ENCODE assay signal across 8 mouse cellular contexts in the genomic region with DNA sequence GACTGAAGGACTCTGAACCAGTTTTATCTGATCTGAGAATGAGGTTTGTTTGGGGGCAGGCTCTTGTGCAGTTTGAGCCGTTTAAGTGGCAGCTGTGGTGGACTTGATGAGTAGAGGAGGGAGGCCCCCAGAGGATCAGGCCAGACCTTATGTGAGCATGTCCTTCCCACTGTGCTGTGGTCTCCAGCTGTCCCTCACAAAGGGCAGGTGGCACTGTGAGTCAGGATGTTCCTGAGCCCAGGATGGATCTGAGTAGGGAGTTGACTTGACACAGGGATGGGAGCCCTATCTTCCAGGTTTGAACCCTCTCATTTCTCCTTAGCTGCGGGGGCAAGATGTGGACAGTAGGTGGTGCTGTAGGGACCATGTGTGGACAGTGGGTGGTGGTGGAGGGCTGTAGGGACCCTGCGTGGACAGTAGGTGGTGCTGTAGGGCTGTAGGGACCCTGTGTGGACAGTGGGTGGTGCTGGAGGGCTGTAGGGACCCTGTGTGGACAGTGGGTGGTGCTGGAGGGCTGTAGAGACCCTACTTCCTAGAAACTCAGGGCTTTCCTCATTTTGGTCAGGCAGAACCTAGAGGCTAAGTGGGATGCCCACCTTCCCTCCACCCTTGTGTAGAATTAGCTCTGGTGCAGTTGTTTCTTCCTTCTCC. TPM values are rescaled to one million over a fixed set of nuclear protein-coding genes. Genes with fewer than 3 reads are reported as not detected.
A peak's percentile ranks its signal among the peaks of the same experiment; 100 is the strongest.
DNase-seq lines count a peak whose midpoint lies in the region; ATAC-seq and TF ChIP-seq lines count a peak whose summit lies in the region.

No protein-coding gene starts in this region.

- H3K9ac ChIP-seq in embryonic facial prominence, embryonic 11.5 days (replicated peaks; ENCODE audit: low read length) = no peak overlapping the region
- no peak overlapping the region for H3K9ac ChIP-seq in heart, adult 2 months (ENCODE audit: low read depth, low read length)
- no peak overlapping the region for H3K9ac ChIP-seq in limb, embryonic 15.5 days

- H3K9me3 ChIP-seq in embryonic facial prominence, embryonic 11.5 days (replicated peaks; ENCODE audit: control insufficient read depth, low read length) = no peaks in the 10 kb centered on the region
- H3K9me3 ChIP-seq in limb, embryonic 15.5 days = no peaks in the 10 kb centered on the region

- TF ChIP-seq POLR2A in heart, adult 2 months (IDR thresholded peaks at IDR 0.05; ENCODE audit: insufficient read depth, low read depth, low read length) = no peak; the same call in 1 of the 2 replicates

- WGBS in embryonic facial prominence, embryonic 11.5 days = 25% methylated on average over 3 of the region's 3 CpGs
- 13% methylated on average over 3 of the region's 3 CpGs for WGBS in heart, adult 2 months
- 24% methylated on average over 3 of the region's 3 CpGs for WGBS in limb, embryonic 15.5 days

- intact Hi-C loops in heart, adult 2 months (cut with DNase I) = loop anchor here (5.0 to 10.0 kb wide), 3 partner anchors 258 to 591 kb away; partner anchors contain the start of gene Surf6

- no peak overlapping the region for H3K4me2 ChIP-seq in embryonic facial prominence, embryonic 11.5 days (ENCODE audit: low read depth, low read length)
- H3K4me2 ChIP-seq in limb, embryonic 15.5 days = no peak overlapping the region

- no peak overlapping the region for H3K27ac ChIP-seq in embryonic facial prominence, embryonic 11.5 days (replicated peaks; ENCODE audit: low read depth, low read length)
- H3K27ac ChIP-seq in heart, adult 2 months = no peak overlapping the region
- no peak overlapping the region for H3K27ac ChIP-seq in limb, embryonic 15.5 days

- peak; percentile 84 for TF ChIP-seq CTCF in heart, adult 2 months (IDR thresholded peaks at IDR 0.05)

- H3K4me1 ChIP-seq in embryonic facial prominence, embryonic 11.5 days (ENCODE audit: control insufficient read depth, insufficient read depth, low read length) = no peaks in the 10 kb centered on the region
- H3K4me1 ChIP-seq in heart, adult 2 months (ENCODE audit: control insufficient read depth, insufficient read depth, low read length) = peaks cover 3% of the 10 kb centered on the region; the same call in 1 of the 2 replicates
- H3K4me1 ChIP-seq in limb, embryonic 15.5 days = no peaks in the 10 kb centered on the region

- no peak overlapping the region for H3K4me3 ChIP-seq in embryonic facial prominence, embryonic 11.5 days (ENCODE audit: low read depth, low read length)
- no peak overlapping the region for H3K4me3 ChIP-seq in heart, adult 2 months
- H3K4me3 ChIP-seq in limb, embryonic 15.5 days = no peak overlapping the region

- H3K27me3 ChIP-seq in embryonic facial prominence, embryonic 11.5 days (ENCODE audit: control insufficient read depth, insufficient read depth, low read length) = no peaks in the 10 kb centered on the region
- no peaks in the 10 kb centered on the region for H3K27me3 ChIP-seq in heart, adult 2 months (ENCODE audit: control insufficient read depth, insufficient read depth, low read length)
- no peaks in the 10 kb centered on the region for H3K27me3 ChIP-seq in limb, embryonic 15.5 days

- peak; percentile 88 for DNase-seq in A20 (ENCODE audit: low read depth, low spot score)
- peak; percentile 80 for DNase-seq in adrenal gland, postnatal 10 days
- peak; percentile 92 for DNase-seq in embryonic facial prominence, embryonic 11.5 days (ENCODE audit: low spot score)
- DNase-seq in heart, adult 2 months = peak; percentile 71 to 74
- peak; percentile 72 for DNase-seq in kidney, adult 18-20 months
- peak; percentile 56 to 68 for DNase-seq in monocyte, adult 2 months (ENCODE audit: low read depth in 1 of 2, low spot score in 2 of 2)
- peak; percentile 71 to 79 for DNase-seq in spleen, postnatal 4 days (ENCODE audit: low spot score in 2 of 2)

- no peaks in the 10 kb centered on the region for H3K36me3 ChIP-seq in embryonic facial prominence, embryonic 11.5 days (replicated peaks; ENCODE audit: control insufficient read depth, insufficient read depth, low read depth, low read length)
- H3K36me3 ChIP-seq in heart, adult 2 months (ENCODE audit: control insufficient read depth, insufficient read depth, low read length) = no peaks in the 10 kb centered on the region
- H3K36me3 ChIP-seq in limb, embryonic 15.5 days = no peaks in the 10 kb centered on the region

- no peaks in the 10 kb centered on the region for H3K79me2 ChIP-seq in heart, adult 2 months (replicated peaks; ENCODE audit: control insufficient read depth, insufficient read depth, low read length)

- ATAC-seq in embryonic facial prominence, embryonic 11.5 days (replicated peaks; ENCODE audit: insufficient number of reproducible peaks, low FRiP score, low TSS enrichment, low read depth) = peak; percentile 91
- peak; percentile 89 for ATAC-seq in limb, embryonic 15.5 days (ENCODE audit: insufficient number of reproducible peaks, low FRiP score, low TSS enrichment, low read depth)

- TF ChIP-seq EP300 in heart, adult 2 months (IDR thresholded peaks at IDR 0.05; ENCODE audit: insufficient read depth, low read depth, low read length) = peak; percentile 99

RNA-seq across cellular contexts. Expression of gene Fam69b, which starts 18.5 kb away (rescaled TPM):
- 10 to 100 TPM in 1 of 2 experiments, 1 to 10 TPM in 1; 9.1 to 17.1 TPM for total RNA-seq in adrenal gland, postnatal 10 days (2021)
- 40.4 and 44.4 TPM in 2 replicates for polyA plus RNA-seq in embryonic facial prominence, embryonic 11.5 days (2014; fragmentation: Nextera tagmentation; extraction: Ambion mirVana)
- 10 to 100 TPM; 20.0 to 21.1 TPM for total RNA-seq in heart, adult 2 months (2021)
- 45.7 and 47.6 TPM in 2 replicates for polyA plus RNA-seq in heart, adult 2 months (2012; rRNA removed)
- 32.0 and 42.8 TPM in 2 replicates for polyA plus RNA-seq in limb, embryonic 15.5 days (2015; fragmentation: Nextera tagmentation; extraction: Ambion mirVana)

RNA-seq across cellular contexts. Expression of gene Lcn4, which starts 24.3 kb away (rescaled TPM):
- total RNA-seq in adrenal gland, postnatal 10 days (2021) = not detected
- polyA plus RNA-seq in embryonic facial prominence, embryonic 11.5 days (2014; fragmentation: Nextera tagmentation; extraction: Ambion mirVana) = not detected in 2 replicates
- total RNA-seq in heart, adult 2 months (2021) = not detected
- polyA plus RNA-seq in heart, adult 2 months (2012; rRNA removed) = not detected in 2 replicates
- not detected in 2 replicates for polyA plus RNA-seq in limb, embryonic 15.5 days (2015; fragmentation: Nextera tagmentation; extraction: Ambion mirVana)

RNA-seq across cellular contexts. Expression of gene Agpat2, which starts 42.6 kb away (rescaled TPM):
- total RNA-seq in adrenal gland, postnatal 10 days (2021) = 100 to 1,000 TPM; 333 to 433 TPM
- polyA plus RNA-seq in embryonic facial prominence, embryonic 11.5 days (2014; fragmentation: Nextera tagmentation; extraction: Ambion mirVana) = 8.7 and 13.1 TPM in 2 replicates
- 10 to 100 TPM; 52.8 to 59.2 TPM for total RNA-seq in heart, adult 2 months (2021)
- polyA plus RNA-seq in heart, adult 2 months (2012; rRNA removed) = 117 and 142 TPM in 2 replicates
- polyA plus RNA-seq in limb, embryonic 15.5 days (2015; fragmentation: Nextera tagmentation; extraction: Ambion mirVana) = 31.5 and 36.3 TPM in 2 replicates
